Mouse (Mus musculus): ENCODE data around the gene Mttp.

- no peak for TF ChIP-seq SMC3 (IDR thresholded peaks at IDR 0.05; ENCODE audit: low read depth, low read length)
- no peak for TF ChIP-seq BHLHE40 (IDR thresholded peaks at IDR 0.05; ENCODE audit: borderline replicate concordance, low read depth, low read length)
Measured at GRCm38 (mm10) chr3:138077476-138078340, 67.1 kb downstream of the Mttp start.

All from MEL (cell line).